Mouse (Mus musculus): ENCODE data around the gene Ina. TPM values are rescaled to one million over a fixed set of nuclear protein-coding genes. Genes with fewer than 3 reads are reported as not detected.
"Not testable (repeated sequence)": the region's sequence is repeated elsewhere in the genome, so short reads cannot be mapped to it uniquely, and the experiment has no call there.

Ina gene
- polyA plus RNA-seq, 1 experiment from 2014 or later: 0.37 TPM

DNA sequence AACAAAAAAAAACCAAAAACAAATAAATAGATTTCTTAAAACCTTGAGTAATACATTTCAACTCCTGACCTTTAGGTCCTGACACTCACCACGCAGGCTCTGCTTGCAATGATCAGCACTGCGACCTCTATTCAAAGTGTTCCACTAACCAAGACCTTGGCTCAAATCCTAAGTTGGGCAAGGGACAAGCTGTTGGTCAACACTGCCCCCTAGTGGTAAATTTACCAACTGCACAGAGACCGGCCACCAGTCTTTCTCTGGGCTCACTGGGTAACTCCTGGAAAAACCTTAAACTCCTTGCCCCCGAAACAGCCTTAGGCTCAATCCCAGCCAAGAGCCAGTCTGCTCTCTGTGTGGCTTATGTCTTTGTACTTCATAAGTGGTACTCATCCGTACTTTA is 23.4 kb upstream of the Ina start:
- Histone ChIP-seq H3K4me2 (no peak overlapping the region), H3K9ac (no peak overlapping the region), H3K36me3 (ENCODE audit: insufficient read depth) (no peaks in the 10 kb centered on the region), H3K27me3 (ENCODE audit: insufficient read depth, low read length) (no peaks in the 10 kb centered on the region), H3K27ac (ENCODE audit: low read depth) (no peak overlapping the region), H3K4me1 (ENCODE audit: insufficient read depth) (peaks cover 5% of the 10 kb centered on the region; the same call in 1 of the 2 replicates), H3K4me3 (ENCODE audit: low read depth, low read length) (no peak overlapping the region), H3K9me3 (ENCODE audit: low read depth, low read length) (no peaks in the 10 kb centered on the region)
- DNase-seq (peak; percentile 94), ATAC-seq (ENCODE audit: insufficient read depth) (peak; percentile 45; the same call in 1 of the 2 replicates)
- TF ChIP-seq CTCF (IDR thresholded peaks at IDR 0.05; ENCODE audit: low read depth): peak; percentile 98
- 14% methylated on average over 5 of the region's 5 CpGs for WGBS

DNA sequence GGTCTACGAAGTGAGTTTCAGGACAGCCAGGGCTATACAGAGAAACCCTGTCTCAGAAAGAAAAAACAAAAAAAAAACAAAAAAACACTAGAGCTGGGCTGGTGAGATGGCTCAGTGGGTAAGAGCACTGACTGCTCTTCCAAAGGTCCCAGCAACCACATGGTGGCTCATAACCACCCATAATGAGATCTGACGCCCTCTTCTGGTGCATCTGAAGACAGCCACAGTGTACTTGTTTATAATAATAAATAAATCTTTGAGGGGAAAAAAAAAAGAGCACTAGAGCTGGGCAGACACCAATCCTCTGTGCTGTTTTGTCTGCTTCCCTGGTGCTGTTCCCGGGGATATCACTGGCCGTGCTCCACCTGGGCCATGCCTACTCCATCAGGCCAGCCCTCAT is 22.2 kb upstream of the Ina start:
- not testable (repeated sequence) for H3K4me2 ChIP-seq; H3K27me3 ChIP-seq (ENCODE audit: insufficient read depth, low read length); H3K4me1 ChIP-seq (ENCODE audit: insufficient read depth); H3K9ac ChIP-seq; ATAC-seq (ENCODE audit: insufficient read depth); H3K36me3 ChIP-seq (ENCODE audit: insufficient read depth); H3K9me3 ChIP-seq (ENCODE audit: low read depth, low read length); H3K4me3 ChIP-seq (ENCODE audit: low read depth, low read length); H3K27ac ChIP-seq (ENCODE audit: low read depth); DNase-seq
- 58% methylated on average over 4 of the region's 4 CpGs for WGBS

DNA sequence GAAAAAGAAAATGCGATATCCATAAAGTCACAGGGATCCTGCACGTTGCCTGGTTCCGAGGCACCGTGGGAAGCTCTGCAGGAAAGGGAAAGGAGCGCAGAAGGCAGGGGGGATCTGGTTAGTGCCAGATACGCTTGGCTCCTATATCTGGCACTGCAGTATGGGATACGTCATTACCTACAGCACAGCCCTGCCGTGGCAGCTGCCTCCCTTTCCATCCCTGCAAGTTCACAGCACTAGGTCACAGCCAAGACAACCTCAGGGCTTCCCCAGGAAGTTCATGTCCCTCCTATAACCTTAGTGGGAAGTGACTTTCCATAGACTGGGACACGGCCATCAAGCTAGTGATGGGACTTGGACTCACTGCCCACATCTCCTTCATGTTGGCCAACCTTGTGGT is 18.4 kb upstream of the Ina start:
- WGBS: 79% methylated on average over 9 of the region's 9 CpGs
- TF ChIP-seq CTCF (IDR thresholded peaks at IDR 0.05; ENCODE audit: low read depth): no peak
- no peak for DNase-seq

DNA sequence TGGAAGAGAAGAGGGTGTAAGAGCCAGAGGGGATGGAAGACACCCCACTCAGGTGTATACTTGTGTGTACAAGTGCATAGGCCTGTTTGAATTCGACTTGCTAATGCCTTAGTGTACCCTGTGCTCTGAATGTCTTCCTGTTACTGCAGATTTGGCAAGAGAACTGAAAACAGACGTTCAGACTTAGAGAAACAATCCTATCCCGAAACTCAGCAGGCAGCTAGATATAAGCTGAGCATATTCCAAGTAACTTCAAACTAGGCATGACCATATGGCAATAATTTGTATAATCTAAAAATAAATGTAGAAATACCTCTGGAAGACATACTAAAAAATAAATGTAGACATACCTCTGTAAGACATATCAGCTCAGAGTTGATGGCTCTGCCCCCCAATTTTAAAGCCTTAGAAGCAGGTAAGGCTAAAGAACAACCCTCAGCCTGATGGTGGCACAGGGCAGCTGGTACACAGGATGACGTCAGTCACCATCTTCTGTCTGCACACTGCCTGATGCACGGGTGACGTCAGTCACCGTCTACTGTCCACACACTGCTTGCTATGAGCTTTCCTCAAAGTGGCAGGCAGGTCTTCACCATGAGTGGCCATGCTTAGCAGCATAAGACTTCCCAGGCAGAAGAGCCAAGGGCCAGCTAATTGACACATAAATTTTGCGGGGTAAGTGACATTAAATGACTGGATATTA is 16.2 kb upstream of the Ina start:
- 78% methylated on average over 8 of the region's 8 CpGs for WGBS
- no peaks in the 10 kb centered on the region for H3K27me3 ChIP-seq (ENCODE audit: insufficient read depth, low read length)
- ATAC-seq (ENCODE audit: insufficient read depth) (no peak), DNase-seq (no peak)
- no peaks in the 10 kb centered on the region for H3K9me3 ChIP-seq (ENCODE audit: low read depth, low read length)
- TF ChIP-seq CTCF (IDR thresholded peaks at IDR 0.05; ENCODE audit: low read depth): no peak
- H3K9ac ChIP-seq: no peak overlapping the region
- no peak overlapping the region for H3K4me2 ChIP-seq
- H3K36me3 ChIP-seq (ENCODE audit: insufficient read depth): no peaks in the 10 kb centered on the region
- H3K27ac ChIP-seq (ENCODE audit: low read depth): no peak overlapping the region
- no peaks in the 10 kb centered on the region for H3K4me1 ChIP-seq (ENCODE audit: insufficient read depth)
- H3K4me3 ChIP-seq (ENCODE audit: low read depth, low read length): no peak overlapping the region

More for the DNA sequence above, 18.4 kb upstream of the Ina start:
- Histone ChIP-seq H3K9ac (no peak overlapping the region), H3K36me3 (ENCODE audit: insufficient read depth) (no peaks in the 10 kb centered on the region), H3K27me3 (ENCODE audit: insufficient read depth, low read length) (no peaks in the 10 kb centered on the region), H3K27ac (ENCODE audit: low read depth) (no peak overlapping the region), H3K4me2 (no peak overlapping the region), H3K4me3 (ENCODE audit: low read depth, low read length) (no peak overlapping the region), H3K9me3 (ENCODE audit: low read depth, low read length) (no peaks in the 10 kb centered on the region), H3K4me1 (ENCODE audit: insufficient read depth) (no peaks in the 10 kb centered on the region)
- no peak for ATAC-seq (ENCODE audit: insufficient read depth)

DNA sequence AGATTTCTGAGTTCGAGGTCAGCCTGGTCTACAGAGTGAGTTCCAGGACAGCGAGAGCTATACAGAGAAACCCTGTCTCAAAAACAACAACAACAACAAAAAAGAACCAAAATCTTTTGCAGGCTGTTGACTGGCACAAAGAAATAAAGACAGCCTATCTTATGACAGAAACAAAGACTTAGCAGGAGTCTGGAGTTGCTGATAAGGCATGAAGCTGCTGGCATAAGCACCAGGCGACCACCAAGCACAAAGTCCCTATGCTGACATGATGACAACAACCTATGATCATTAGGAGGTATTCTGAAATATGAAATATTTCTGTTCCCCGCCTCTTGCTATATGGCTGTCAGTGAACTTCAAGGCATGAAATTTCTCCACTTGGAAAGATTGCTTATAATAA is 15.5 kb upstream of the Ina start:
- WGBS: 73% methylated on average over 4 of the region's 4 CpGs
- DNase-seq (no peak), ATAC-seq (ENCODE audit: insufficient read depth) (no peak)
- Histone ChIP-seq H3K27me3 (ENCODE audit: insufficient read depth, low read length) (no peaks in the 10 kb centered on the region), H3K4me3 (ENCODE audit: low read depth, low read length) (no peak overlapping the region), H3K36me3 (ENCODE audit: insufficient read depth) (no peaks in the 10 kb centered on the region), H3K4me1 (ENCODE audit: insufficient read depth) (no peaks in the 10 kb centered on the region), H3K4me2 (no peak overlapping the region), H3K27ac (ENCODE audit: low read depth) (no peak overlapping the region), H3K9me3 (ENCODE audit: low read depth, low read length) (no peaks in the 10 kb centered on the region), H3K9ac (no peak overlapping the region)
- no peak for TF ChIP-seq CTCF (IDR thresholded peaks at IDR 0.05; ENCODE audit: low read depth)

DNA sequence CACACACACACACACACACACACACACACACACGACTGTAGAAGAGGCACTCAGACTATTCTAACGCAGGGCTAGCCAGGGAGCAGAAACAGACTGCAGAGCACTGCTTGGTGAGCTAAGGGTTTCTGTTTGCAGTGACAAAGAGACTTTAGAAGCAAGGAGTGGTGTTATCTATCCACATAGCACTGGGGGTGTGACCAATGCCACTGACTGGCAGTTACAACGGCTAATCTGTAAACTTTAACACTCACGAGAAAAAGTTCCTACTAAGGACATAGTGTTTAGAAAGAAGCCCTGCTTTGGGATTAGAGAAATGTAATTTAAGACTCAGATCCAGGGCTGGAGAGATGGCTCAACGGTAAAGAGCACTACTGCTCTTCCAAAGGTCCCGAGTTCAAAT is 14.7 kb upstream of the Ina start:
- WGBS: 71% methylated on average over 6 of the region's 6 CpGs
- H3K4me3 ChIP-seq (ENCODE audit: low read depth, low read length): no peak overlapping the region
- no peak for ATAC-seq (ENCODE audit: insufficient read depth)
- TF ChIP-seq CTCF (IDR thresholded peaks at IDR 0.05; ENCODE audit: low read depth): no peak
- no peak overlapping the region for H3K4me2 ChIP-seq
- no peak overlapping the region for H3K9ac ChIP-seq
- H3K9me3 ChIP-seq (ENCODE audit: low read depth, low read length): no peaks in the 10 kb centered on the region
- H3K36me3 ChIP-seq (ENCODE audit: insufficient read depth): no peaks in the 10 kb centered on the region
- H3K27me3 ChIP-seq (ENCODE audit: insufficient read depth, low read length): no peaks in the 10 kb centered on the region
- DNase-seq: no peak
- H3K27ac ChIP-seq (ENCODE audit: low read depth): no peak overlapping the region
- H3K4me1 ChIP-seq (ENCODE audit: insufficient read depth): no peaks in the 10 kb centered on the region

DNA sequence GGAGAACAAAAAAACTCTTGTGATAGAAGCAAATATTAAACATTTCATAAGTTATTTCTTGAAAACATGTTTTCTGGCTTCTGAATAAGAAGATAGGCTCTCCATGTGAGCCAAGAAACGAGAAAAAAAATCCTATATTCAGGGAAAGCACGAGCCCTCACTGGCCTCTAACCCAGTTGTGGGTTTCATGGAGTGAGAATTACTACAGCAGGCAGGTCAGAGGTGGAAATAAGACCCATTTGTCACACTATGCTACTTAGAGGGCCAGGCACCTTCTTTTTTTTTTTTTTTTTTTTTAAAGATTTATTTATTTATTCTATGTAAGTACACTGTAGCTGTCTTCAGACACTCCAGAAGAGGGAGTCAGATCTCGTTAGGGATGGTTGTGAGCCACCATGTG is 14.1 kb upstream of the Ina start:
- not testable (repeated sequence) for H3K4me2 ChIP-seq; H3K36me3 ChIP-seq (ENCODE audit: insufficient read depth); DNase-seq; H3K27me3 ChIP-seq (ENCODE audit: insufficient read depth, low read length); H3K9me3 ChIP-seq (ENCODE audit: low read depth, low read length); H3K27ac ChIP-seq (ENCODE audit: low read depth); H3K4me3 ChIP-seq (ENCODE audit: low read depth, low read length); H3K4me1 ChIP-seq (ENCODE audit: insufficient read depth); H3K9ac ChIP-seq; ATAC-seq (ENCODE audit: insufficient read depth)
- WGBS: 77% methylated on average over 2 of the region's 3 CpGs
